Mouse (Mus musculus): ENCODE measurements around the gene 1700066M21Rik. TPM values are rescaled to one million over a fixed set of nuclear protein-coding genes. Genes with fewer than 3 reads are reported as not detected.

The 1700066M21Rik gene
- 10.9 and 11.5 TPM in 2 replicates for polyA plus RNA-seq (2015; fragmentation: Nextera tagmentation; extraction: Ambion mirVana)

- Histone ChIP-seq H3K27me3 (replicated peaks; ENCODE audit: control insufficient read depth, insufficient read depth, low read length) (no peaks in the 10 kb centered on the region), H3K4me3 (ENCODE audit: low read length) (peak within 1 kb of the TSS; percentile 92), H3K27ac (ENCODE audit: low read length) (peak within 1 kb of the TSS; percentile 75), H3K9ac (ENCODE audit: low read depth, low read length) (peak within 1 kb of the TSS; percentile 92), H3K9me3 (ENCODE audit: control insufficient read depth, low read length) (no peaks in the 10 kb centered on the region), H3K36me3 (ENCODE audit: control insufficient read depth, insufficient read depth, low read length) (no peaks in the 10 kb centered on the region), H3K4me1 (ENCODE audit: control insufficient read depth, insufficient read depth, low read length) (peaks cover 5% of the 10 kb centered on the region), H3K4me2 (ENCODE audit: low read depth, low read length) (peak within 1 kb of the TSS; percentile 85)
- WGBS = under 1% methylated on average over 80 of the region's 81 CpGs
- ATAC-seq = peak; percentile 98
These were observed at the start of gene 1700066M21Rik for GRCm38 (mm10) chr1:57377376-57378341. TSS of gene 1700066M21Rik (plus strand) at chr1:57377620.

GRCm38 (mm10) chr1:57329285-57330093 lies 47.9 kb upstream of the 1700066M21Rik start:
- no peaks in the 10 kb centered on the region for H3K27me3 ChIP-seq (replicated peaks; ENCODE audit: control insufficient read depth, insufficient read depth, low read length)
- H3K9ac ChIP-seq (ENCODE audit: low read depth, low read length) = no peak overlapping the region
- H3K36me3 ChIP-seq (ENCODE audit: control insufficient read depth, insufficient read depth, low read length) = no peaks in the 10 kb centered on the region
- H3K4me1 ChIP-seq (ENCODE audit: control insufficient read depth, insufficient read depth, low read length) = no peaks in the 10 kb centered on the region
- no peak overlapping the region for H3K27ac ChIP-seq (ENCODE audit: low read length)
- no peak overlapping the region for H3K4me2 ChIP-seq (ENCODE audit: low read depth, low read length)
- 67% methylated on average over 5 of the region's 5 CpGs for WGBS
- H3K4me3 ChIP-seq (ENCODE audit: low read length) = no peak overlapping the region
- H3K9me3 ChIP-seq (ENCODE audit: control insufficient read depth, low read length) = no peaks in the 10 kb centered on the region
- ATAC-seq = no peak

GRCm38 (mm10) chr1:57330228-57330627 lies 47.2 kb upstream of the 1700066M21Rik start:
- H3K9ac ChIP-seq (ENCODE audit: low read depth, low read length) = no peak overlapping the region
- no peaks in the 10 kb centered on the region for H3K9me3 ChIP-seq (ENCODE audit: control insufficient read depth, low read length)
- no peak overlapping the region for H3K4me3 ChIP-seq (ENCODE audit: low read length)
- no peaks in the 10 kb centered on the region for H3K4me1 ChIP-seq (ENCODE audit: control insufficient read depth, insufficient read depth, low read length)
- H3K27ac ChIP-seq (ENCODE audit: low read length) = no peak overlapping the region
- no peaks in the 10 kb centered on the region for H3K27me3 ChIP-seq (replicated peaks; ENCODE audit: control insufficient read depth, insufficient read depth, low read length)
- no peak for ATAC-seq
- WGBS = 82% methylated on average over 6 of the region's 6 CpGs
- no peak overlapping the region for H3K4me2 ChIP-seq (ENCODE audit: low read depth, low read length)
- no peaks in the 10 kb centered on the region for H3K36me3 ChIP-seq (ENCODE audit: control insufficient read depth, insufficient read depth, low read length)

- H3K27me3 ChIP-seq (replicated peaks; ENCODE audit: control insufficient read depth, insufficient read depth, low read length) = no peaks in the 10 kb centered on the region
- H3K4me3 ChIP-seq (ENCODE audit: low read length) = no peak overlapping the region
- no peak for ATAC-seq
- H3K36me3 ChIP-seq (ENCODE audit: control insufficient read depth, insufficient read depth, low read length) = no peaks in the 10 kb centered on the region
- no peak overlapping the region for H3K4me2 ChIP-seq (ENCODE audit: low read depth, low read length)
- H3K27ac ChIP-seq (ENCODE audit: low read length) = no peak overlapping the region
- H3K9me3 ChIP-seq (ENCODE audit: control insufficient read depth, low read length) = no peaks in the 10 kb centered on the region
- H3K4me1 ChIP-seq (ENCODE audit: control insufficient read depth, insufficient read depth, low read length) = no peaks in the 10 kb centered on the region
- no peak overlapping the region for H3K9ac ChIP-seq (ENCODE audit: low read depth, low read length)
- 24% methylated on average over 4 of the region's 4 CpGs for WGBS
These were observed 45.4 kb upstream of the 1700066M21Rik start for GRCm38 (mm10) chr1:57332040-57332439.

GRCm38 (mm10) chr1:57333550-57334213 lies 43.7 kb upstream of the 1700066M21Rik start:
- Histone ChIP-seq H3K9ac (ENCODE audit: low read depth, low read length) (no peak overlapping the region), H3K4me1 (ENCODE audit: control insufficient read depth, insufficient read depth, low read length) (no peaks in the 10 kb centered on the region), H3K4me3 (ENCODE audit: low read length) (no peak overlapping the region), H3K36me3 (ENCODE audit: control insufficient read depth, insufficient read depth, low read length) (no peaks in the 10 kb centered on the region), H3K27me3 (replicated peaks; ENCODE audit: control insufficient read depth, insufficient read depth, low read length) (no peaks in the 10 kb centered on the region), H3K27ac (ENCODE audit: low read length) (peak overlapping the region; percentile 25; the same call in 1 of the 2 replicates), H3K9me3 (ENCODE audit: control insufficient read depth, low read length) (no peaks in the 10 kb centered on the region), H3K4me2 (ENCODE audit: low read depth, low read length) (no peak overlapping the region)
- WGBS = 29% methylated on average over 11 of the region's 11 CpGs
- no peak for ATAC-seq

- Histone ChIP-seq H3K9me3 (ENCODE audit: control insufficient read depth, low read length) (no peaks in the 10 kb centered on the region), H3K27ac (ENCODE audit: low read length) (no peak overlapping the region), H3K36me3 (ENCODE audit: control insufficient read depth, insufficient read depth, low read length) (no peaks in the 10 kb centered on the region), H3K9ac (ENCODE audit: low read depth, low read length) (no peak overlapping the region), H3K4me3 (ENCODE audit: low read length) (no peak overlapping the region), H3K4me1 (ENCODE audit: control insufficient read depth, insufficient read depth, low read length) (no peaks in the 10 kb centered on the region), H3K4me2 (ENCODE audit: low read depth, low read length) (no peak overlapping the region), H3K27me3 (replicated peaks; ENCODE audit: control insufficient read depth, insufficient read depth, low read length) (no peaks in the 10 kb centered on the region)
- no peak for ATAC-seq
- 49% methylated on average over 5 of the region's 5 CpGs for WGBS
These were observed 42.2 kb upstream of the 1700066M21Rik start for GRCm38 (mm10) chr1:57335200-57335599.

GRCm38 (mm10) chr1:57339156-57339796 lies 38.1 kb upstream of the 1700066M21Rik start:
- no peak for ATAC-seq

GRCm38 (mm10) chr1:57341197-57341596 lies 36.2 kb upstream of the 1700066M21Rik start:
- H3K36me3 ChIP-seq (ENCODE audit: control insufficient read depth, insufficient read depth, low read length) = no peaks in the 10 kb centered on the region
- no peaks in the 10 kb centered on the region for H3K9me3 ChIP-seq (ENCODE audit: control insufficient read depth, low read length)
- ATAC-seq = no peak
- no peak overlapping the region for H3K27ac ChIP-seq (ENCODE audit: low read length)
- H3K27me3 ChIP-seq (replicated peaks; ENCODE audit: control insufficient read depth, insufficient read depth, low read length) = no peaks in the 10 kb centered on the region
- H3K4me2 ChIP-seq (ENCODE audit: low read depth, low read length) = no peak overlapping the region
- no peak overlapping the region for H3K4me3 ChIP-seq (ENCODE audit: low read length)
- no peaks in the 10 kb centered on the region for H3K4me1 ChIP-seq (ENCODE audit: control insufficient read depth, insufficient read depth, low read length)
- no peak overlapping the region for H3K9ac ChIP-seq (ENCODE audit: low read depth, low read length)
- 33% methylated on average over 2 of the region's 2 CpGs for WGBS

More at GRCm38 (mm10) chr1:57339156-57339796, 38.1 kb upstream of the 1700066M21Rik start:
- Histone ChIP-seq H3K4me3 (ENCODE audit: low read length) (no peak overlapping the region), H3K4me2 (ENCODE audit: low read depth, low read length) (no peak overlapping the region), H3K36me3 (ENCODE audit: control insufficient read depth, insufficient read depth, low read length) (no peaks in the 10 kb centered on the region), H3K9ac (ENCODE audit: low read depth, low read length) (no peak overlapping the region), H3K9me3 (ENCODE audit: control insufficient read depth, low read length) (no peaks in the 10 kb centered on the region), H3K27me3 (replicated peaks; ENCODE audit: control insufficient read depth, insufficient read depth, low read length) (no peaks in the 10 kb centered on the region), H3K27ac (ENCODE audit: low read length) (no peak overlapping the region), H3K4me1 (ENCODE audit: control insufficient read depth, insufficient read depth, low read length) (no peaks in the 10 kb centered on the region)
- WGBS = 48% methylated on average over 14 of the region's 14 CpGs

Measured in intestine, embryonic 16.5 days (tissue).